Mouse (Mus musculus): ENCODE results near the gene Cstl1.
"Not testable (repeated sequence)": the region's sequence is repeated elsewhere in the genome, so short reads cannot be mapped to it uniquely, and the experiment has no call there.

The Cstl1 gene

DNA sequence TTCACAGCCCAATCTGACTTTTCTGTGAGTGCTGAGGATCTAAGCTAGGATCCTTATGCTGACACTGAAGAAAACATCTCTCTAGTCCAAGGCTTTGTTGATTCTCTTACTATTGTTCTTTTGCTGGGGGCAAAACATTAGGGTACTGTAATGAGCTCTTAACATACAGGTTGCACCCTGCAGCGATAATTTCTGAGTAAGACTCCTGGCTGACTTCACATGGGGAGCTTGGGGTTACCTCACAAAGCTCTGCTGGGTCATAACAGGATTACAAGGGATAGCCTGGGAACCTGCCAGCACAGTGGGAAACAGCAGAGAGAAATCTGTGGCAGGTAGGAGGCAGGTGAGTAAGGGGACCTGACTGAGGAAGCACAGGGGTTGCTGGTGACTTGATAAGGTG is at the start of gene Cstl1:
Gene Cstl1 (plus strand): TSS at position 301 of the 400 bp plus-strand sequence.
- DNase-seq: no peak

DNA sequence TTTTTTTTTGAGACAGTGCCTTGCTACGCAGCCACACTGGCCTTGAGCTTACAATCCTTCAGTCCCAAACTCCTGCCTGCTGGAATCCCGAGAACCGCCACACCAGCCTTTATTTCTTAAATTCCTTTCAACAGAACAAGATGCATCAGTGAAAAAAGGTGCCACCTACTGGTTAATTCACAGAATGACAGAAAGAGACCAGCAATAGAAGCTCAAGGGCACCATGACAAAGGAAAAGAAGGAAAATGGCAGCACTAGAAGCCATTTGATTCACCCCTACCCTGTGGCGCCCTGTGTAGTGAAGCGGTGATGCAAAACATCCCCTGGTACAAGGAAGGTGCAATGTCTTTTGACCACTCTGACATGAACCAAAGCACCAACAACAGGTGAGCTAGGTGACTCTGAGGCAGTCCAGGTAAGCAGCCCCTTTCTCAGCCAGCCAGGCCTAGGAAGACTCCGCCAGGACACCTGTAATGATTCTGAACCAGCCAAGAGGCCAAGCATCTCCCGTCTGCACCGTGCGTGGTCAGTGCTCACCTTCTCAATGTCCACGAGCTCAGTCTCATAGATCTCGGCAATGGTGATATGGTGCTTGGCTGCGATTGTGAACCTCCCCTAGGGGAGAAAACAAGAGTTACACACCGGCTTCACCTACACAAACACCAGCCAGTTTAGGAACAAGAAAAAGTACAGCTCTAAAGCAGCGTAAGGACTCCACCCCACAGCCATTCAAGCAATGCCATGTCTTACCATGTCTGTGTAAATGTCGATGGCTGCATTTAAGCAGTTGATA is 43.6 kb upstream of the Cstl1 start:
- DNase-seq: peak; percentile 34

DNA sequence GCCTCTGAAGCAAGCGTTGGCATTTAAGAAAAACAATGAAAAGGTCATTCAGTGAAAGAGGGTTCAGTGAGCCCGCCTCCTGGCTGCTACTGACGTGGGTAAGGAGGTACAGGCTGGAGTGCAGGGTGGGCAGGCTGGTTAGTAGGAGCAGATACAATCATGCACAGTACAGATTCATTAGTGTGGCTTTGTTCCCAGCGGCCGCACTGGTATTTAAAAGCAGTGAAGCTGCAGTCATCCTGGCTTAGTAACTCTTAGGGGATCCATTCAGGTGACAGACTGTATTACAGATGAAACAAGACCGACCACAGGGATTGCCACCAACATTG is 43.0 kb upstream of the Cstl1 start:
- DNase-seq: no peak

DNA sequence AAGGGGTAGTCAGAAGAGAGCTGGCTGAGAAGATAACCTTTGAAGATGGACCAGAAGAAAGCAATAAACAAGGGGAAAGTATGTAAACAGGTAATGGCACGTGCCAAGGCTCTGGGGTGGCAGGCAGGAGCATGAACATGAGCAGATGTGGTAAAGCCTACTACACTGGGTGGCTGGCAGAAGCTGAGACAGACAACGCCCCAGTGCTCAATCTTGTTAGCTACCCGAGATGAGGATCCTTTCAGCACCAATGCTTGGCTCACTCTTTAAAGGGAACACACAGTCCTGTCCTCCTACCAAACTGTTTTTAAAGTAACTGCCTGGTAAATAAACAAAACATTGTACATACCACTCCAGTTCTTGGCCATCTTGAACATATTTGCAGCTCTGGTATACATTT is 37.8 kb upstream of the Cstl1 start:
- DNase-seq: no peak

DNA sequence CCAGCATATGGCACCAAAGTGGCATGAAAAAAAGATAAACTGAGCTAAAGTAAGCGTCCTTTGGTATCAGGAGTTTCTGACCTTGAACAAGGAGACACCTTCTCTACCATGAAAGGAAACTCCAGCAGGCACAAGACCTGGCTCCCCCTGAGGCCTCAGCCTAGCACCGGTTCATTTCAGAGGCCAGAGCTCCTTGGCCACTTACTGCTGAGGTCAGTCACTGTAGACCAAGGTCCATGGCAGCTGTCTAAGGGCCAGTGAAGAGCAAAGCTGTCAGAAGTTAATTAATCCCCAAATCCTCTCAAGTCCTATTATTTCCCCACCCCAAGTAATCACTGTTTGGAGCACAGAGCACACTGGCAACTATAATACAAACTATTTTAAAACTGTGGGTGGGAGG is 33.1 kb upstream of the Cstl1 start:
- DNase-seq: no peak

DNA sequence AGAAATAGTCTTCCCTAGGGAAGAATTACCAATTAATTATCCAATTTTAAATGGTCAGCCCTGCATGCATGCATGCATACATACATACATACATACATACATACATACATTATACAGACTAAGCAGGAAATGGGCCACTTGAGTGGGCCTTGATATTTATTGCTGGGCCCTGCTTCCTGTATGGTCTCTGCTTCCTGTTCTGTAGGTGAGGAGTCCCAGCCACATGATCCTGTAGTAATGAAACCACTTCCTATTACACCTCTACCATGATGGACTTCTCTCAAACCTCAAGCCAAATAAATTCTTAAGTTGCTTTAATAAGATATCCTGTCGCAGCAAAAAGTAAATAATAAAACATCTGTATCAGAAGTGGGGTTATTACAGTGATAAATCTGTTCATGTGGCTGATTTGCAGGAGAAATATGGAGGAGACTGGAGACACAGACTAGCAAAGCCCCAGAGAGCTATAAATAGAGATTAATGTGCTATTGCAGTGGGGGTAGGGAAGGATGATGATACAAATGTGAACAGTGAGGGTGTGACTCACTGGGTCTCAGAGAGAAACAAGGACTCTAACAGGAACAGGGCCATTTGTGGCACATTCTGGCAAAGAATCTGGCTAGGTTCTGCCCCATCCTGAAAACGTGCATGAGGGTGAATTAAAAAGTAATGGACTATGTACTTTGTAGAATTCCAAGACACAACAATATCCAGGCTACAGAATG is 30.7 kb upstream of the Cstl1 start:
- no peak for DNase-seq

DNA sequence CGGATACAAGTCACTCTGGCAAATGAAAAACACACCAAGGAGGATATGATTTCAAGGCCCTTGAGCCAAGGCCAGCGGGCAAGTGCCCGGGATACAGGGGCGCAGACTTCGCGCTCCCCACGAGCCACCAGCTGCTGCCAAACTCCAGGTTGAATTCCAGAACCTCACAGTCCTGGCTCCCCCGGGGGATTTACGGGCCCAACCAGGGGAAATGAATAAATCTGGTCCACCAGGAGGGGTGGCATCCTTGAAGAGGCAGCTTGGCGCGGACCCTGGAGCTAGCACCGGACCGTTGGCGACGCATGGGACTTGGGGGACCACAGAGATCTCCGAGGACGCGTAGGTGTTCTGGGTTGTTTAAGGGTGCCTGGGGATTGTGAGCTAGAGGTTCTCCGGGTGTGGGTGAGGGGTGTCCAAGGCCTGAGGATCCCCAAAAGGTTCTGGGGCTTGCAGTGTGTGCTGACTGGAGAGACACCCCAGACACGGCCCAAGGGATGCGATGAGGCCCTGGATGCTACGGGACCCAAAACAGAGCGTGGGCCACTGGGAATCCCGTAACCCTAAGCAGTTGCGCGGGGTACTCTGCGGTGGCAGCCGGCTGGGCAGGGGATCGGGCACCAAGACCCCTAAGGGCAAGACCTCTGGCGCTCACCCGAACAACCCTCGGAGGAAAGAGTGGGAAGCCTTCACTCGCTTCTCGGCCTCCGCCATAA is 18.4 kb upstream of the Cstl1 start:
- peak; percentile 9 for DNase-seq

DNA sequence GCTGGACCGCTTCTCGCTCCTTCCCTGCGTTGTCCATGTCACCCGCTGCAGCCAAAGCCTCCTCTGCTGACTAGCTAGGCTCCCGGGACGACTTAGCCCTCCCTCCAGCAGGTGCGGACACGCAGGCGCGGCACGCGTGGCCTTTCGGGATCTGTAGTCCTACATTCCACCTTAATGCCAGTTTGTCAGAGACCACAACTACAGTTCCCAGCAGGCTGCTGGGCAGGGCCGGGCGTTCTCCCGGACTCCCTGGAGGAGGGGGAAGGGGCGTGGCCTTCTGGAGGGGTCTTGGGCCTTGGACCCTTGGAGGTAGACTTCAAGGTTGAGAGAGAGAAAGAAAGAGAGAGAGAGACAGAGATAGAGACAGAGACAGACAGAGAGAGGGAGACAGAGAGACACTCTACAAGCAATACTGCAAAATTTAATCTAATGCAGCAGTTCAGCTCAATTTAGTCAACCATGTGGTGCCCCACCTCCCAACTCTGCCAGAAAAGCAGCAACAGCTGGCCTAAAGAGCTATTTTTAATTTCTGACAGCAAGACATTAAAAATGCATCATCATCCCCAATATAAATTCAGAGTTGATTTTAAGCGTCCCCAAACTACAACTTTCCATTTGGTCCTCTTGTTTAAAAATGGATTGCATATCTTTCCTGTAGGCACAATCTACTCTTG is 17.7 kb upstream of the Cstl1 start, which contains the start of gene Napb:
Gene Napb (minus strand): TSS at position 141 of the 674 bp plus-strand sequence.
- peak; percentile 95 for DNase-seq

DNA sequence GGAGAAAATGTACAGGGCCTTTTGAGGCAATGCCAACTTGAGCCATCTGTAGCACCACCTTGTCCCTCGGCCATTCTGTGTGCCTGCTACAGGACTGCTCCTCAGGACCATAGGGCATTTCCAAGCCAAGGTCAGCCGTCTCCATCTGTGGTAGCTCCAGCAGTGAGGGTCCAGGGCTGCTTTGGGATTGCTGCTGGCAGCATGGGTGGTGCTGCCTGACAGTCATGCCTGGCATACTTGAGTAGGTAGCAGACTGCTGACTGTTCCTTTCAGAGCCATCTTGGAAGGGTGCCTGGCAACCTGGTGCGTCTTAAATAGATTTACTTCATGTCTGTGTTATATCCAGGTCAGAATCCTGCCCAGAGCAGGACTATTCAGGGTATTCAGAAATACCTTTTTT is 7.2 kb upstream of the Cstl1 start:
- no peak for DNase-seq

DNA sequence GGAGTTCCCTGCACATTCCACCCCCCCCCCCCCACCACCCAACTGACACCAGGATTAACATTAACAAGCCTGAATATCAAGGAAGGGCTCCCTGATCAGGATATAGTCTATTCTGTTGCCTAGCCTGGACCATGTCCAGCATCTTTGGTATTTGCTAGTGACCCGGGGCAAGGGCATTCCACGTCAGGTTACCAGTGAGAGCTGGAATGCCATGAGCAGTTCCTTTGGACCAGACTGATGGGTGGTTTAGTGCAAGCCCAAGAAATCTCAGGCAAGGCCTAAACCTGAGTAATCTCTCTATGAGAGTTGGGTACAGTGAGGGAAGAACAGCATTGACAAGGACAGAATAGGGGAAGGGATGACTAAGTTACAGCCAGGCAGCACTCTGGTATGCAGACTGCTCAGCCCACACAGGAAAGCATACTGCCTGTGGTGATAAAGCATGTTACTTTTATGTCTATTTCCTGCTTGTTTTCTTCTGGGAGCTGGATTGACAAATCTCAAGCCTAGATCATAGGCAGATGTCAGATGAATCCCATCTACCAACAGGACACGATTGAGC is 6.2 kb upstream of the Cstl1 start:
- DNase-seq: no peak

DNA sequence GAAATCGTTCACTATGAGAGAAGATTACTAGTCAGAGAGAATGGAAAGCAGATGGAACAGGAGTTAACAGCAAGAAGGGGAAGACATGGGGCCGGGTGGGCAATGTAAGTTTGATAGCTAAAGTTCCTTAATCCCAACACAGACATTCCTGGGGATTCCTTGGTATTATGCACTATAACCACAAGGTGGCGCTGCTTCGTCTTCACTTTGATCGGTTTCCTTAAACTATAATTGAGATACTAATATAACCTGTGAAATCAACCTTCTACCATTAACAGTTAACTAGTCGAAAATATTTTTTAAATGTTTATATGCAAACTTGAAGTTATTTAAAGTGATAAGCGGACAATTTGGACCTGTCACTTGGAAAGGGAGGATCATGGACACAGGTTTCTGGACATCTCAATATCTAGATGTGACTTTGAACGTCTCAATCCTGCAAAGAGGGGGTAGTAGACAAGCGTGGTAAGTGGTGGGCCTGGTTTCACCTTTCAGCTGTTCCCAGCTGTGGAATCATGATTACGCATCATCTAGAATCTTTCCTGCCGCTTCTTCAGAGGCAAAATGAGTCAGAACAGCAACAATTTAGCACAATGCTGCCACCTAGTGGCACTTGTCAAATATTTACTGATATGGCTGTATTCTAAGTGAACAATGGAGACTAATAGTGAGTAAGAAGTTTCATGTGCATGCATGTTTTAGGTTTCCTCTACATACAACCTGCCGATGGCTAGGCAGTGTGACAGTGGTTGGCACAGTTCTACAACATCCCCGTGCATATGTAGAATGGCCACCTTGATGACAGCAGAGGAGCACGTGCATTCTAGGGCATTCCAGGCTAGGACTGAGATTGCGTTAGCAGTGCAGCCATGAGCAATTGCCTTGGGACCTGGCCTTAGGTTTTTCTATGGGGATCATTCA is 2.0 kb downstream of the Cstl1 start:
- DNase-seq: peak; percentile 80

DNA sequence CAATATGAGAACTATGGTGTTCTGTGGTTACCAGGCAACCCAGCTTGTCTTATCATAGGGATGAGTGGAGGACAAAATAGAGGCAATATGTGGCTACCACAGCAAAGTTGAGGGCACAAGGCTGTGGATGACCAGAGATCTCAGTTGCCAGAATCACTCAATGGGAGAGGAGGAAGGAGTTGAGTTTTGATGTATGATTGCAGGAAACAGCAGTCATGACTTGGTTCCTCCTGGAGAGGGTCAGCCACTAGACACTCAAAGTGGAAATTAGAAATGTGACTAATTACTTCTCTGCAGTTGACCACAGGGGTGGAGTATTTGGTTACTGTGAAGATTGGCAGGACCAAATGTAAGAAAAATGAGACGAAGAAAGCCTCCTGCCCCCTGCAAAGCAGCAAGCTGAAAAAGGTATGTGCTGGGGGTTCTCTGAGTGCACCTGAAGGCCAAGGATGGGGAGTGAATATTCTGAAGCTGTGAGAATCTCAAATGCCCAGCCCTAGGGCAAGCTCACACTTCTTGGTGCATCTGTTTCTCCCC is 4.2 kb downstream of the Cstl1 start:
- no peak for DNase-seq

DNA sequence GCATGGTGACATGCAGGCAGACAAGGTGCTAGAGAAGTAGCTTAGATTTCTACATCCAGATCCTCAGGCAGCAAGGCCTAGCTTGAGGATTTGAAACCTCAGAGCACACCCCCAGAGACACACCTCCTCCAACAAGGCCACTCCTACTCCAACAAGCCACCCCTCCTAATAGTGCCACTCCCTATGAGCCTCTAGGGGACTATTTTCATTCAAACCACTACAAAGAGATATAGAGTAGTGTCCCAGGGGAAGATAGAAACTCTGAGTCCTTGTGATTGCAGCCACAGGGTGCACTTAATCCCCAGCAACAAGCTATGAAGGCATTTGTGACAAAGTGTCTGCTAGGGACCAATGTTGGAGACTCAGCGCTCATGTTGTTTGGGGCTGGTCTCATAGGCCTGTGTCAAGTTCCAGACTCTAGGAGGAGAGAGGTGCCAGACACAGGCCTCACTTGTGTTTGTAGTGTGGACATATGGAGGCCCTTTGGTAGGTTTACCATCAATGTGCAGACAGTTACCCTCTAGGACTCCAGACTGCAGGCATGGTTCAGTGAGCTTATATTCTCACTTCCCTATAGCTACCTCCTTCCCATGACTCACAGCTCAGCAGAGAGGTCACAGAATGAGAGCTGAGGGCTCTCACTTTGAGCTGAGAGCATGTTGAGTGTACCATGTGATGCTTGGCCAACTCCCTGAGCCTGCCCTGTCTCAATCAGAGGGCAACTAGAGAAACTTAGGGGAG is 13.7 kb downstream of the Cstl1 start:
- DNase-seq: peak; percentile 45

DNA sequence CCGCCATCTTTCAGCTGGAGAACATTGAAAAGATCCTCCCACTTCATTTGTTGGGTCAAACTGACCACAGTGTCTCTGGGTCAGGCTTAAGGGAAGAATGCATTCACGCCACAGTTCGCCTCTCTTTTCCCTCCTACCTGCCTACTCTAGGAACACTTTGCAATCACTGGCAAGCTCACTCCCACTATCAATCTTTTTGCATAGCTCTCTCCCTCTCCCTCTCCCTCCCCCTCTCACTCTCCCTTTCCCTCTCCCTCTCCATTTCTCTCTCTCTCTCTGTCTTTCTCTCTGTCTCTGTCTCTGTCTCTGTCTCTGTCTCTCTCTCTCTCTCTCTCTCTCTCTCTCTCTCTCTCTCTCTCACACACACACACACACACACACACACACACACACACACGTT is 21.2 kb downstream of the Cstl1 start, which contains the start of gene Cst11:
Gene Cst11 (minus strand): TSS at position 101 of the 400 bp plus-strand sequence.
- not testable (repeated sequence) for DNase-seq

DNA sequence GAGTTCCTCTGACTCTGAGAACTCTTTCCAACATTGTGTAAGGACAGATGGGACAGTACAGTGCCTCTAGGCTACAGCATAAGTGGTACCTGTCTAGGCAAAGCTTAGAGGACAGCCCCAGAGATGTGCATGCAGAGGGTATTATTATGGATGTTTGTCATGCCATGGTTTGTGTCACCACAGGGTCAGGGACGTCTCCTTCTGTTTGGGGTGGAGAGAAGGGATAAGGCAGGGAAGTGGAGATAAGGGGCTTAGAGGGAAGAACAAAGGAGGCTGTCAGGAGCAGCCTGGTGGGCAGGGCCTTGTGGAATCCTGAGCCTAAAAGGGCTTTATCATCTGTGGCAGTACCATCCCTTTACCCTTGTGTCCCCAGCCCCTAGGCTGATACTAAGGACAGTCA is 31.6 kb downstream of the Cstl1 start, which contains the start of gene 8030411F24Rik:
Gene 8030411F24Rik (plus strand): TSS at position 301 of the 400 bp plus-strand sequence.
- DNase-seq: no peak

DNA sequence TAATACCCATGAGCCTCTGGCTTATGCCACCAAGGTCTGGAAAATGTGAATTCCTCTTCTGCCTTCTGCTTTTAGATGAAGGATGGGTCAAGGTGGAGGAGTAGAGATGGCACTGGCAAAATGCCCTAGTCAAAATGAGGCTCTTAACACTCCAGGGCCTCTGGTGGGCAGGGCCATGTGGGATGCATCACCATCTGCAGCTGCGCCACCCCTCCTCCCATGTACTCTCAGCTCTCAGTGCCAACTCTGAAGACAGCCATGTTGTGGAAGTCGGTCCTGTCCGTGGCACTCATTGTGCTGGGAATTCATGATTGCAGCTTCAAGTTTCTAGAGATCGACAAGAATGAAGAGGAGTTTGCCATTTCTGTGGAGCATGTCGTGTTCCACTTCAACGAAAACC is 39.0 kb downstream of the Cstl1 start, which contains the start of gene Cst12:
Gene Cst12 (plus strand): TSS at position 220 of the 400 bp plus-strand sequence.
- DNase-seq: no peak

DNA sequence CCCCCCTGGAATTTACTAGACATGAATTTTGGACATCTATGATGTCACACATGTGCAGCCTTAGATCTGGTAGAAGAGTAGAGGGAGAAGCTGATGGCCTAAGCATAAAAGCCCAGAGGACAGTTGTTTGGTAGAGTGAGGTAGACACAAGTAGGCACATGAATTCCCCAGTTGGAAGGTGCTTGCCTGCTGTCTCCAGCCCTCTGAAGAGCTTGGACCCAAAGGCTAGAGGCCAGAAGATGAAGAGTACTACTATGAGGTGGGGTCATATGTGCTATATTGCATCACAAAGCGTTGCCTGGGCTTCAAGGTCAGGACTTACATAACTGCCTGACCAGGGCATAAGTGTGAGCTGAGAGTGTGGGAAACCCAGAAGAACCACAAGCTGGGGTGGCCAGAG is 48.3 kb downstream of the Cstl1 start, which contains the start of gene Cst8:
Gene Cst8 (plus strand): TSS at position 301 of the 400 bp plus-strand sequence.
- no peak for DNase-seq

DNA sequence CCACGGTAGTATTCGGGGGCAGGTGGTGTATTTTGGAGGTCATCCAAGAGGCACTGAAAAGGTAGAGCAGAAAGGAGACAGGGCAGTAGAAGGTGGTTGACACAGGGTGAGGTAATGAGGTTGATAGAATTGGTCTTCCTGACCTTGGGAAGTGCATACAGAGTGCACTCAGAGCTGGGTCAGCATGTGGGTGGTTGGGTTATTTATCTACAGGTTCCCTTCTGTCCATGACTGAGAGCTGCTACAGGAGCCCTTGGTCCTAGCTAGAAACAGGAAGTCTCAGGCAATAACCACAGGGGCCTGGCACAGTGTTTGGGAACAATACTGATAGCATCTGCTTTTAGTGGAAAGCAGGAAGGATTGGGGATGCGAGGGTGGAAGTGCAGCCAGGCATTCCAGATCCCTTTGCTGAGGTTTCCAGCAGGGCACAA is 51.3 kb downstream of the Cstl1 start:
- peak; percentile 2 for DNase-seq

Measured in lung, postnatal 10 days (tissue).